Mouse (Mus musculus) thymus, adult 2 months (tissue): Measurements from ENCODE around the gene Pkib. TPM values are rescaled to one million over a fixed set of nuclear protein-coding genes. Genes with fewer than 3 reads are reported as not detected.

Experiments used
- DNase-seq: peaks from one replicate; pipeline ENCODE4 v3.0.0; 2021
- H3K27ac ChIP-seq: fragments of 200-500 bp; 2 replicates; pipeline ENCODE4 v1.5.1; 2012; ENCODE audit warnings: low read length, control low read depth; ENCODE audit not compliant: control insufficient read depth, insufficient read depth
- H3K27me3 ChIP-seq: fragments of 200-500 bp; 2 replicates; pipeline ENCODE4 v1.6.1; 2012; ENCODE audit warnings: mild to moderate bottlenecking, low read length, moderate library complexity, mixed read lengths; ENCODE audit not compliant: control insufficient read depth, insufficient read depth
- H3K36me3 ChIP-seq: fragments of 200-500 bp; 2 replicates; pipeline ENCODE4 v1.6.1; 2012; ENCODE audit warnings: mild to moderate bottlenecking, low read length, moderate library complexity; ENCODE audit not compliant: control insufficient read depth, insufficient read depth
- H3K4me1 ChIP-seq: fragments of 200-500 bp; replicated peaks from 2 replicates; pipeline ENCODE4 v1.6.1; 2012; ENCODE audit warnings: low read length; ENCODE audit not compliant: control insufficient read depth, insufficient read depth
- H3K4me3 ChIP-seq: fragments of 200-500 bp; 2 replicates; pipeline ENCODE4 v1.5.1; 2012; ENCODE audit warnings: mild to moderate bottlenecking, low read length, control low read depth, moderate library complexity; ENCODE audit not compliant: control insufficient read depth, insufficient read depth
- CTCF ChIP-seq: fragments of 200-500 bp; IDR thresholded peaks from 2 replicates; pipeline ENCODE4 v1.5.1; 2012; ENCODE audit warnings: mild to moderate bottlenecking, control low read depth, low read length, moderate library complexity, borderline replicate concordance; ENCODE audit not compliant: control insufficient read depth, poor library complexity, insufficient read depth; ENCODE audit errors: extremely low read depth
- POLR2A ChIP-seq: fragments of 200-500 bp; IDR thresholded peaks from 2 replicates; pipeline ENCODE4 v1.6.1; 2012; ENCODE audit warnings: mild to moderate bottlenecking, low read length, control low read depth, moderate library complexity; ENCODE audit not compliant: control insufficient read depth, poor library complexity, insufficient read depth; ENCODE audit errors: extremely low read depth
- WGBS: fragments of 180-500 bp; shearing (Covaris S2); methylation state at CpG from one replicate; pipeline ENCODE4 v1.1.7; 2018; 5-methylcytosine and 5-hydroxymethylcytosine counted together
- polyA plus RNA-seq: library from polyadenylated mRNA; depleted of rRNA; stranded (reverse); fragments of >200 nt; gene quantifications from 2 replicates; pipeline ENCODE4 v1.2.3, GENCODE M21; 2012; rRNA removed

The Pkib gene
- polyA plus RNA-seq, 1 experiment: 3.0 TPM

DNA sequence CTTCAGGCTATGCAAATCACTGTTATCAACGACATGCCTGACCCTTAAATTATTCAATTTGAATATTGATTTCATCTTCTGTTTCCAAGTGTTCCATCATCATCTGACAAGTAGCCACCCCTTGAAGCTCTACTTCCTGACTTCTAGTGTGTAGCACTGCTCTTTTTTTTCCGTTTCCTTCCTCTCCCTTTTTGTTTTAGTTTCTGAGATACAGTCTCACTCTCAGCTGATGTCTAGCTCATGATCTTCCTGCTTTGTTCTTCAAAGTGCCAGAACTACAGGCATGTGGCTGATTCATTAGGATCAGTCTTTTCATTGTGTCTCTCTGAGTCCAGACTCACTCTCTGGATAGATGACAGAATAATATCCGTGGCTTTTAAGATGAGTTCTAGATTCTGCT lies 128.9 kb downstream of the Pkib start:
- no peak overlapping the region for H3K4me3 ChIP-seq

DNA sequence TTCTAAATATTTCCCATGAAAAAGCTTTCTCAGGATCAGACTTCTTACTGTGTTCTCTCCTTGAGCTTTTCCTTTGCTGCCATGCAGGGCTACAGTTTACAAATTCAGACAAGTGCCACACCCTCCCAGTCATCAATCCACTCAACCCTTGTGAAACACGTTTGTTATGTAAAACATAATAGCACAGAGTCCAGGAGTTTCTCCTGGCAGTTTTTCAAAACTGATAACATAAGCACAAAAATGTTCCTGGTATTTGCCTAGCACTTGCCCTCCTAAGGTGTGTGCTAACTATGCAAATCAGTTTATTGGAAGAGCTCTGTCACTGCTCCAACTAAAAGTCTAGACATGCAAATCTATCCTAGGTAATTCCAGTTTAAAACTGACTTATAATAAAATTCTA lies 131.3 kb downstream of the Pkib start:
- Histone ChIP-seq H3K4me1 (no peaks in the 10 kb centered on the region), H3K36me3 (no peaks in the 10 kb centered on the region), H3K4me3 (no peak overlapping the region), H3K27me3 (no peaks in the 10 kb centered on the region), H3K27ac (no peak overlapping the region)
- no peak for TF ChIP-seq POLR2A
- no peak for TF ChIP-seq CTCF
- DNase-seq: no peak
- WGBS: 79% methylated on average over 1 of the region's 1 CpGs

More for the DNA sequence above, 128.9 kb downstream of the Pkib start:
- H3K27ac ChIP-seq: no peak overlapping the region
- no peaks in the 10 kb centered on the region for H3K36me3 ChIP-seq
- DNase-seq: no peak
- no peaks in the 10 kb centered on the region for H3K4me1 ChIP-seq
- no peaks in the 10 kb centered on the region for H3K27me3 ChIP-seq
- 57% methylated on average over 3 of the region's 3 CpGs for WGBS
- TF ChIP-seq CTCF (no peak), POLR2A (no peak)

DNA sequence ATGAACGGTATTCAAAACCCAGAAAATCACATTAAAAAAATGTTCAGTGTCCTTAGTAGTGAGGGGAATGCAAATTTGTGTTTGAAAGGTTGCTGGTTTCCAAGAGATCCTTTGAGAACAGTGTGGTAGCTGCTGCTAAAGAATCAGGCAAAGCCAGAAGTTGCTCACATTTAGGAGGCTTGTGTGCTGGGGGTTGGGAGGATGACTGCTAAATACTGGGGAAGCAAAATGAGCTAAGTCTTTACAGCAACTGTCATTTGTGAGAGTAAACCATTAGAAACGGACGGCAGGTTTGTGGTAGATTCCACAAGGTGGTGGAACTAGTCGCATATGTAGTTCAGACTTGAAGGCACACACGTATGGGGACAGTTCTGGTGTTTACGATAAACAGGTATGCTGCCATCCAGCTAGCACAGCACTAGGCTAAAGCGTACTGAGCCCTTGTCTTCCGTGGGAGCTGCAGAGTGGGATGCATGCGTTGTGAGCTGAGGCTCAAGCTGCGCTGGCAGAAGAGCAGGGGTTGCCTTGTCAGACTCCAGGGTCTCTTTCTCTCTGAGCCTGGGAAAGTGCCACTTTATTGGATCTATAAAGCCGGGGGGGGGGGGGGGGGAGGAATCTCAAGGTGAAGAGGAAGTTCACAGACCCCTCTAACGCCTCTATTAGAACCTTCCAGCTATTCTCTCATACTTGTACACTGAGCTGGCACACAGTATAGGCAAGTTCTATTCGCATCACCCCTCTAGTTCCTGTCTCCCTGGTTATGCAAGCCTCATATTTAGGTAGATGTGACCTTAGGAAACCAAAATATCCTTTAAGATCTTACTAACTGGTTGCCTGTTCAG lies 151.7 kb downstream of the Pkib start:
- DNase-seq: no peak
- Histone ChIP-seq H3K36me3 (no peaks in the 10 kb centered on the region), H3K4me1 (no peaks in the 10 kb centered on the region), H3K4me3 (no peak overlapping the region), H3K27ac (no peak overlapping the region), H3K27me3 (no peaks in the 10 kb centered on the region)
- no peak for TF ChIP-seq POLR2A
- TF ChIP-seq CTCF: no peak
- 78% methylated on average over 13 of the region's 13 CpGs for WGBS

DNA sequence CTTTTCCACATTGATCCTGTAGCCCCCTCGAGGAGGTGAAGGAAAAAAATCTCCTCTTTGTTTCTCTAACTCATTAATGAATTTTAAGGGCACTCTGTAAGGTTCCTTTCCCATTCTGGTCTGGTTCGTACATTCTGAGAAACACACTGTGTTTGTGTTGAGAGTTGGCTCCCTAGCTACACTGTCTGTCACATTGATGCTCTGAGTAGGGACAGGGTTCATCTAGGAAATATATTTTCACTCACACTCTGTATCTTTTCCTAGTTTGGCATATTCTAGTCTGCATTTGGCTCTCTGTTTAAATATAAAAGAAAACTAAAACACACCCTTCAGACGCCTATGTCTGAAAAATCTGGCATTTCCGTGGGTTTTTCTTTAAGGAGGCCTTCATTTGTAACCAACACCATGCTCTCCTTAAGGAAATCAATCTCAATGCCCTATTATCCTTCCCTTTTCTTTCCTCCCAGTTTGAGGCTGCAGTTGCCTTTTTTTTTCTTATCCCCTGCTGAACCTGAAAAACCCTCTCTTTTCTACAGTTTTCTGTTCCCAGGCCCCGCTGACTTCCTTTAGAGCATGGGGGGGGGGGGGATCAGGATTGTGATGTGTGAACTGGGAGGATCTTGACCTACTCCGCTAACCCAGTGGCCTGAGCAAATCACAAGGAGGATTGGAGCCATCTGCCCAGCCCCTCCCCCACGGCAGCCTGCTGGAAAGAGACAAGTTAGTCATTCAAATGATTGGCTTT lies 152.5 kb downstream of the Pkib start:
- Histone ChIP-seq H3K4me1 (no peaks in the 10 kb centered on the region), H3K4me3 (no peak overlapping the region), H3K27ac (no peak overlapping the region), H3K27me3 (no peaks in the 10 kb centered on the region), H3K36me3 (no peaks in the 10 kb centered on the region)
- WGBS: 67% methylated on average over 7 of the region's 7 CpGs
- TF ChIP-seq CTCF (no peak), POLR2A (no peak)
- DNase-seq: no peak

DNA sequence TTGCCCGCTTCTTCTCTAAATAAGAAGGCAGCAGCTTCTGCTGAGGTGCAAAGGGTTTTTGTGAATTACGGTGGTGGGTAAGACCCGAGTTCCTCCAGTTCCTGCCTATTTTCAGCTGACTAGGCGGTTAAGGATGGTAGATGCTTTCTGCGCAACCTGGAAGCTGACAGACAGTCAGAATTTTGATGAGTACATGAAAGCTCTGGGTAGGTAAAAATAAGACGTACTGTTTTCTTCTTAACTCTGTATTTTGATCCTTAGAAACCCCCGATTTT lies 153.0 kb downstream of the Pkib start, which contains the start of gene Fabp7:
TSS of gene Fabp7 (plus strand) at position 6 of the 275 bp plus-strand sequence.
- no peak for DNase-seq
- WGBS: 60% methylated on average over 7 of the region's 7 CpGs

DNA sequence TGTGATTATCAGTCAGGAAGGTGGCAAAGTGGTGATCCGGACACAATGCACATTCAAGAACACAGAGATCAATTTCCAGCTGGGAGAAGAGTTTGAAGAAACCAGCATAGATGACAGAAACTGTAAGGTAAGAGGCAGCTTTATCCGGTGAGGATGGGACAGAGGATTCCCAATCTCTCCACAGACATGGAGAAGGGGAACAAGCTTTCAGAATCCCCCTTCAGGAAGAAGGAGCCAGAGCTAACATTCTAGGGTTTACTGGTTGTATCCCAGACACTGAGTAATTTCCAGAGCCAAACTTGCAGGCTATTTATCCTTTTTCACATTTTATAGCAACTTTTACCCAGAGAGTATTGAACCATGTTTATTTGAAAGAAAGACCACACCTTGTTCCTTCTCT lies 153.8 kb downstream of the Pkib start:
- no peak for TF ChIP-seq CTCF
- TF ChIP-seq POLR2A: no peak
- no peak for DNase-seq
- no peaks in the 10 kb centered on the region for H3K4me1 ChIP-seq
- H3K4me3 ChIP-seq: no peak overlapping the region
- H3K36me3 ChIP-seq: no peaks in the 10 kb centered on the region
- H3K27ac ChIP-seq: no peak overlapping the region
- no peaks in the 10 kb centered on the region for H3K27me3 ChIP-seq
- WGBS: 96% methylated on average over 2 of the region's 2 CpGs

More for the DNA sequence above, 153.0 kb downstream of the Pkib start, which contains the start of gene Fabp7:
- H3K36me3 ChIP-seq: no peaks in the 10 kb centered on the region
- TF ChIP-seq POLR2A (no peak), CTCF (no peak)
- H3K4me1 ChIP-seq: no peaks in the 10 kb centered on the region
- no peak within 1 kb of the TSS for H3K27ac ChIP-seq
- no peak within 1 kb of the TSS for H3K4me3 ChIP-seq
- H3K27me3 ChIP-seq: no peaks in the 10 kb centered on the region

Other genes with a start within 250 kb of the Pkib start
- 5.3 and 7.0 TPM in 2 replicates for gene Hsf2, start 145.6 kb upstream of the Pkib start, polyA plus RNA-seq
- 37.6 and 41.7 TPM in 2 replicates for gene Serinc1, start 99.5 kb upstream of the Pkib start, polyA plus RNA-seq
- gene Fabp7, start 152.9 kb downstream of the Pkib start, polyA plus RNA-seq: 0.16 and 0.31 TPM in 2 replicates
- gene Smpdl3a, start 162.4 kb downstream of the Pkib start, polyA plus RNA-seq: 44.0 and 48.3 TPM in 2 replicates